Mouse (Mus musculus) heart, postnatal 25 days (tissue): ENCODE data around the gene Ar. TPM values are rescaled to one million over a fixed set of nuclear protein-coding genes. Genes with fewer than 3 reads are reported as not detected.

Experiments used
- DNase-seq: peaks from one replicate; pipeline ENCODE4 v3.0.0; 2022; ENCODE audit warnings: low spot score
- intact Hi-C: fragments of 180-260 bp; cut with DNase I; formaldehyde crosslinking; loops from one replicate; pipeline ENCODE4 v1.15.1; 2025
- total RNA-seq, 2 experiments: library from RNA; stranded (reverse); gene quantifications; 2 replicates each; pipeline ENCODE4 v1.2.3; 2021

Ar gene
- 1 to 10 TPM; 2.0 to 2.8 TPM for total RNA-seq

GRCm38 (mm10) chrX:98148531-98149342 lies at the start of gene Ar:
Gene Ar, plus strand, starts transcription at chrX:98148769.
- peak; percentile 20 for DNase-seq
- intact Hi-C loops = no loop called here

- intact Hi-C loops = no loop called here
- DNase-seq = no peak
Observed at GRCm38 (mm10) chrX:98149724-98150392, 1.3 kb downstream of the Ar start.

GRCm38 (mm10) chrX:98150393-98151119 lies 2.0 kb downstream of the Ar start:
- no peak for DNase-seq
- intact Hi-C loops = no loop called here

GRCm38 (mm10) chrX:98189759-98190158 lies 41.2 kb downstream of the Ar start:
- no peak for DNase-seq
- intact Hi-C loops = no loop called here

- DNase-seq = no peak
- intact Hi-C loops = no loop called here
Observed at GRCm38 (mm10) chrX:98205766-98206165, 57.2 kb downstream of the Ar start.

- intact Hi-C loops = no loop called here
- no peak for DNase-seq
Observed at GRCm38 (mm10) chrX:98207166-98207565, 58.6 kb downstream of the Ar start.

GRCm38 (mm10) chrX:98216103-98216502 lies 67.5 kb downstream of the Ar start:
- intact Hi-C loops = no loop called here
- no peak for DNase-seq

- intact Hi-C loops = no loop called here
- DNase-seq = no peak
Observed at GRCm38 (mm10) chrX:98239011-98239410, 90.4 kb downstream of the Ar start.

GRCm38 (mm10) chrX:98245108-98245507 lies 96.5 kb downstream of the Ar start:
- intact Hi-C loops = no loop called here
- no peak for DNase-seq

- intact Hi-C loops = no loop called here
- DNase-seq = no peak
Observed at GRCm38 (mm10) chrX:98248363-98248762, 99.8 kb downstream of the Ar start.

GRCm38 (mm10) chrX:98259620-98260019 lies 111.1 kb downstream of the Ar start:
- intact Hi-C loops = no loop called here
- no peak for DNase-seq

GRCm38 (mm10) chrX:98265755-98266154 lies 117.2 kb downstream of the Ar start:
- DNase-seq = no peak

GRCm38 (mm10) chrX:98271361-98271760 lies 122.8 kb downstream of the Ar start:
- intact Hi-C loops = no loop called here
- DNase-seq = no peak

More at GRCm38 (mm10) chrX:98265755-98266154, 117.2 kb downstream of the Ar start:
- intact Hi-C loops = no loop called here

- DNase-seq = no peak
- intact Hi-C loops = no loop called here
Observed at GRCm38 (mm10) chrX:98291763-98292162, 143.2 kb downstream of the Ar start.

- no peak for DNase-seq
- intact Hi-C loops = no loop called here
Observed at GRCm38 (mm10) chrX:98300685-98301084, 152.1 kb downstream of the Ar start.

- no peak for DNase-seq
- intact Hi-C loops = no loop called here
Observed at GRCm38 (mm10) chrX:98301924-98302323, 153.4 kb downstream of the Ar start.

GRCm38 (mm10) chrX:98315961-98316360 lies 167.4 kb downstream of the Ar start:
- intact Hi-C loops = no loop called here
- no peak for DNase-seq

- intact Hi-C loops = no loop called here
- DNase-seq = no peak
Observed at GRCm38 (mm10) chrX:98317483-98317882, 168.9 kb downstream of the Ar start.

GRCm38 (mm10) chrX:98323105-98323504 lies 174.5 kb downstream of the Ar start:
- intact Hi-C loops = no loop called here
- no peak for DNase-seq

GRCm38 (mm10) chrX:98347481-98347880 lies 198.9 kb downstream of the Ar start:
- no peak for DNase-seq
- intact Hi-C loops = no loop called here

GRCm38 (mm10) chrX:98348036-98348435 lies 199.5 kb downstream of the Ar start:
- intact Hi-C loops = no loop called here
- peak; percentile 10 for DNase-seq
